In the genomic region with DNA sequence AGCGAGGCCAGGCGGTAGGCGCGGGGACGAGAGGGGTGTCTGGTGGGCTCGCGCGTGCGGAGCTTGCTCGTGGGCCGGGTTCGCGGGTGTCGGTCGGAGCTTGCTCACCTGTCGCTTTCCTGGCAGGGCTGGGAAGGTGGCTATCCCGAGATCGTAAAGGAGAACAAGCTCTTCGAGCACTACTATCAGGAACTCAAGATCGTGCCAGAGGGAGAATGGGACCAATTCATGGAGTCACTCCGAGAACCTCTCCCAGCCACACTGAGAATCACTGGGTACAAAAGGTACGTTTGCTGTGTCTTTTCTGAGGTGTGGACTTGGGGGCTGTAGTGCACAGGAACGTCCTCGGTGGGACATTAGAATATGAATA, we compare ENCODE assay signal across 8 mouse cellular contexts. TPM values are rescaled to one million over a fixed set of nuclear protein-coding genes. Genes with fewer than 3 reads are reported as not detected.
DNase-seq lines count a peak whose midpoint lies in the region; ATAC-seq lines count a peak whose summit lies in the region.

No protein-coding gene starts in this region.

- H3K36me3 ChIP-seq in limb, embryonic 13.5 days = peaks cover 39% of the 10 kb centered on the region
- H3K36me3 ChIP-seq in stomach, embryonic 16.5 days (ENCODE audit: control insufficient read depth, insufficient read depth, low read length) = 0 out of 2 replicates have a peak, but pooled peaks cover 9% of the 10 kb centered on the region

- peaks cover 18% of the 10 kb centered on the region for H3K4me1 ChIP-seq in limb, embryonic 13.5 days
- H3K4me1 ChIP-seq in stomach, embryonic 16.5 days (ENCODE audit: control insufficient read depth, insufficient read depth, low read length) = peaks cover 10% of the 10 kb centered on the region

- 0 out of 2 replicates have a peak, but pooled peaks have one; percentile 1 for ATAC-seq in cerebellum, adult (ENCODE audit: insufficient number of reproducible peaks, low FRiP score, low TSS enrichment)
- no peak for ATAC-seq in limb, embryonic 13.5 days (ENCODE audit: low FRiP score, low read depth)
- ATAC-seq in stomach, embryonic 16.5 days (ENCODE audit: insufficient read depth, low FRiP score) = no peak

- no peaks in the 10 kb centered on the region for H3K27me3 ChIP-seq in limb, embryonic 13.5 days
- H3K27me3 ChIP-seq in stomach, embryonic 16.5 days (ENCODE audit: control insufficient read depth, insufficient read depth, low read length) = no peaks in the 10 kb centered on the region

- H3K9me3 ChIP-seq in limb, embryonic 13.5 days = no peaks in the 10 kb centered on the region
- H3K9me3 ChIP-seq in stomach, embryonic 16.5 days (replicated peaks; ENCODE audit: control insufficient read depth, low read length) = no peaks in the 10 kb centered on the region

- peak overlapping the region; percentile 99 for H3K4me3 ChIP-seq in limb, embryonic 13.5 days
- peak overlapping the region; percentile 97 for H3K4me3 ChIP-seq in stomach, embryonic 16.5 days (replicated peaks; ENCODE audit: low read length)

- H3K9ac ChIP-seq in limb, embryonic 13.5 days = peak overlapping the region; percentile 89
- H3K9ac ChIP-seq in stomach, embryonic 16.5 days (ENCODE audit: low read length) = peak overlapping the region; percentile 94

- H3K27ac ChIP-seq in limb, embryonic 13.5 days = 0 out of 2 replicates have a peak overlapping the region, but pooled peaks have one; percentile 0
- peak overlapping the region; percentile 52; the same call in 1 of the 2 replicates for H3K27ac ChIP-seq in stomach, embryonic 16.5 days (ENCODE audit: low read length)

- WGBS in limb, embryonic 13.5 days = 0% methylated on average over 24 of the region's 24 CpGs
- under 1% methylated on average over 24 of the region's 24 CpGs for WGBS in stomach, embryonic 16.5 days

- no peak for DNase-seq in cerebellum, adult 9-11 months
- peak; percentile 4 for DNase-seq in ovary, adult 18-20 months (ENCODE audit: low spot score)
- no peak for DNase-seq in ovary, postnatal 10 days (ENCODE audit: low spot score)
- DNase-seq in layer of hippocampus, postnatal 25 days (ENCODE audit: extremely low spot score in 1 of 2, low spot score in 1 of 2) = no peak
- DNase-seq in ovary, postnatal 14 days (ENCODE audit: low spot score) = no peak

- H3K4me2 ChIP-seq in limb, embryonic 13.5 days (replicated peaks) = peak overlapping the region; percentile 92
- H3K4me2 ChIP-seq in stomach, embryonic 16.5 days (ENCODE audit: low read depth, low read length) = peak overlapping the region; percentile 69

RNA-seq across cellular contexts. Expression of gene Srd5a1, which starts 0.9 kb away (rescaled TPM):
- polyA plus RNA-seq in limb, embryonic 13.5 days (2015; fragmentation: Nextera tagmentation; extraction: Ambion mirVana) = 36.1 TPM in 2 replicates
- polyA plus RNA-seq in stomach, embryonic 16.5 days (2015; fragmentation: Nextera tagmentation; extraction: Ambion mirVana) = 28.0 and 34.9 TPM in 2 replicates
- total RNA-seq in layer of hippocampus, postnatal 25 days (2021) = 10 to 100 TPM; 14.7 to 15.8 TPM
